Mouse (Mus musculus) intestine, postnatal 0 days (tissue): ENCODE measurements around the gene Isg20. TPM values are rescaled to one million over a fixed set of nuclear protein-coding genes. Genes with fewer than 3 reads are reported as not detected.

Experiments used
- ATAC-seq: fragments of 200-750 bp; cut with Nextera tagmentation; 2 replicates; pipeline ENCODE4 v1.8.0; 2017; ENCODE audit warnings: mild to moderate bottlenecking, moderate TSS enrichment, moderate library complexity
- H3K27ac ChIP-seq: fragments of 300-500 bp; sonication (generic); 2 replicates; pipeline ENCODE4 v1.5.1; 2014; ENCODE audit warnings: mild to moderate bottlenecking, low read depth, low read length, moderate library complexity
- H3K27me3 ChIP-seq: fragments of 300-500 bp; sonication (generic); replicated peaks from 2 replicates; pipeline ENCODE4 v1.6.1; 2014; ENCODE audit warnings: low read length, mixed read lengths; ENCODE audit not compliant: control insufficient read depth, insufficient read depth
- H3K36me3 ChIP-seq: fragments of 300-500 bp; sonication (generic); 2 replicates; pipeline ENCODE4 v1.6.1; 2014; ENCODE audit warnings: mild to moderate bottlenecking, moderate library complexity; ENCODE audit not compliant: control insufficient read depth, insufficient read depth
- H3K4me1 ChIP-seq: fragments of 300-500 bp; sonication (generic); replicated peaks from 2 replicates; pipeline ENCODE4 v1.6.1; 2014; ENCODE audit warnings: antibody characterized with exemption, low read length, mixed read lengths; ENCODE audit not compliant: control insufficient read depth, insufficient read depth
- H3K4me2 ChIP-seq: fragments of 300-500 bp; sonication (generic); replicated peaks from 2 replicates; pipeline ENCODE4 v1.6.1; 2014; ENCODE audit warnings: low read depth, mild to moderate bottlenecking, moderate library complexity
- H3K4me3 ChIP-seq: fragments of 300-500 bp; sonication (generic); 2 replicates; pipeline ENCODE4 v1.5.1; 2014; ENCODE audit warnings: low read depth, low read length
- H3K9ac ChIP-seq: fragments of 300-500 bp; sonication (generic); 2 replicates; pipeline ENCODE4 v1.6.1; 2014; ENCODE audit warnings: mild to moderate bottlenecking, low read depth, low read length
- H3K9me3 ChIP-seq: fragments of 300-500 bp; sonication (generic); 2 replicates; pipeline ENCODE4 v1.6.1; 2016; ENCODE audit warnings: mixed run types; ENCODE audit not compliant: control insufficient read depth
- CTCF ChIP-seq: sonication (generic); IDR thresholded peaks from 2 replicates; pipeline ENCODE4 v1.5.1; 2016; ENCODE audit warnings: low read depth, mild to moderate bottlenecking, control low read depth, antibody characterized with exemption, moderate library complexity
- WGBS: fragments of 180-500 bp; shearing (Covaris S2); extraction: QIAGEN DNeasy Blood & Tissue Kit; methylation state at CpG from one replicate; pipeline ENCODE4 v1.1.7; 2014; 5-methylcytosine and 5-hydroxymethylcytosine counted together
- polyA plus RNA-seq: library from polyadenylated mRNA; unstranded; fragments of >200 nt; fragmentation: Nextera tagmentation; extraction: Ambion mirVana; gene quantifications from 2 replicates; pipeline ENCODE4 v1.2.1, GENCODE M21; 2015

Isg20 gene
- 4.3 and 4.9 TPM in 2 replicates for polyA plus RNA-seq

- H3K4me2 ChIP-seq = peak within 1 kb of the TSS; percentile 72
- 0 out of 2 replicates have a peak, but pooled peaks cover 3% of the 10 kb centered on the region for H3K4me1 ChIP-seq
- peak within 1 kb of the TSS; percentile 47 for H3K4me3 ChIP-seq
- H3K27me3 ChIP-seq = no peaks in the 10 kb centered on the region
- H3K36me3 ChIP-seq = no peaks in the 10 kb centered on the region; the same call in 1 of the 2 replicates
- no peak; the same call in 1 of the 2 replicates for ATAC-seq
- peak within 1 kb of the TSS; percentile 38; the same call in 1 of the 2 replicates for H3K9ac ChIP-seq
- no peak for TF ChIP-seq CTCF
- 73% methylated on average over 5 of the region's 5 CpGs for WGBS
- H3K9me3 ChIP-seq = no peaks in the 10 kb centered on the region
- H3K27ac ChIP-seq = no peak within 1 kb of the TSS; the same call in 1 of the 2 replicates
These were observed at the start of gene Isg20 for GRCm38 (mm10) chr7:78912974-78913474. Isg20 (plus strand) TSS chr7:78913424.

DNA sequence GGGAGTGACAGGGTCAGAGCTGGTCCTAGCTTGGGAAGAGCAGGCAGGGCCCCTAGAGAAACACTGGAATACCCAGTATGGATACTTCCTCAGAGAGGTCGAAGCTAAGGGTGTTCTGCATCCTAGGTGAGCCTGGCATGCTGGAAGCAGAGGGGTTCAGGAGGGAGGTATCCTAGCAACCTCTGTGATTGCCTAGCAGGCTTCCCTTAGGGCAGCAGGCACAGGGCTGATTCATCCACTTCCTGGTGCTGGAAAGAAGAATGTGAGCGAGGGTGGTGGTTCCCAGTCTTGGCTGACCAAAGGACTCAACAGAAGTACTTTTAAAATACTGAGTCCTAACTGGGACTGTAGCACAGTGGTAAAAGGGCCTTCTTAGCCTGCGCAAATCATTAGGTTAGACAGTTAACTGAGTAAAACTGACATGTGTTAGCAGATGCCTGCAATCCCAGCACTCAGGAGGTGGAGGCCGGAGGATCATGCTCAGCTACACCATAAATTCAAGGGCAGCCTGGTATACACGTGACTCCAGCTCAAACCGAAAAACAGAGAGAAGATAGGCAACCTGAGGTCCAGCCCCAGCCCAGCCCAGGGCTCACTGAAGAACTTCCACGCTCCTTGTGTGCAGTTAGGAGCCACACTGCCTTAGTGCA, 49.3 kb upstream of the Isg20 start:
- H3K36me3 ChIP-seq = no peaks in the 10 kb centered on the region
- no peaks in the 10 kb centered on the region for H3K27me3 ChIP-seq
- 0 out of 2 replicates have a peak, but pooled peaks cover 5% of the 10 kb centered on the region for H3K4me1 ChIP-seq
- peak overlapping the region; percentile 65; the same call in 1 of the 2 replicates for H3K27ac ChIP-seq
- no peak overlapping the region for H3K9ac ChIP-seq
- no peak overlapping the region for H3K4me3 ChIP-seq
- 38% methylated on average over 7 of the region's 7 CpGs for WGBS
- no peak overlapping the region for H3K4me2 ChIP-seq
- peak; percentile 62 for ATAC-seq
- H3K9me3 ChIP-seq = no peaks in the 10 kb centered on the region
- TF ChIP-seq CTCF = no peak

- H3K9me3 ChIP-seq = no peaks in the 10 kb centered on the region
- H3K27ac ChIP-seq = peak overlapping the region; percentile 65; the same call in 1 of the 2 replicates
- no peaks in the 10 kb centered on the region for H3K36me3 ChIP-seq
- TF ChIP-seq CTCF = no peak
- WGBS = 27% methylated on average over 4 of the region's 4 CpGs
- H3K27me3 ChIP-seq = no peaks in the 10 kb centered on the region
- no peak overlapping the region for H3K4me3 ChIP-seq
- no peak overlapping the region for H3K9ac ChIP-seq
- 0 out of 2 replicates have a peak, but pooled peaks cover 5% of the 10 kb centered on the region for H3K4me1 ChIP-seq
- ATAC-seq = peak; percentile 79
- H3K4me2 ChIP-seq = no peak overlapping the region
These were observed 48.8 kb upstream of the Isg20 start for GRCm38 (mm10) chr7:78864446-78864802.

- no peaks in the 10 kb centered on the region for H3K27me3 ChIP-seq
- ATAC-seq = 0 out of 2 replicates have a peak, but pooled peaks have one; percentile 20
- WGBS = 32% methylated on average over 12 of the region's 12 CpGs
- no peaks in the 10 kb centered on the region for H3K36me3 ChIP-seq
- no peak overlapping the region for H3K4me3 ChIP-seq
- 0 out of 2 replicates have a peak, but pooled peaks cover 5% of the 10 kb centered on the region for H3K4me1 ChIP-seq
- TF ChIP-seq CTCF = no peak
- H3K9ac ChIP-seq = no peak overlapping the region
- no peaks in the 10 kb centered on the region for H3K9me3 ChIP-seq
- no peak overlapping the region for H3K27ac ChIP-seq
- H3K4me2 ChIP-seq = no peak overlapping the region
These were observed 47.8 kb upstream of the Isg20 start for GRCm38 (mm10) chr7:78865212-78865949.

DNA sequence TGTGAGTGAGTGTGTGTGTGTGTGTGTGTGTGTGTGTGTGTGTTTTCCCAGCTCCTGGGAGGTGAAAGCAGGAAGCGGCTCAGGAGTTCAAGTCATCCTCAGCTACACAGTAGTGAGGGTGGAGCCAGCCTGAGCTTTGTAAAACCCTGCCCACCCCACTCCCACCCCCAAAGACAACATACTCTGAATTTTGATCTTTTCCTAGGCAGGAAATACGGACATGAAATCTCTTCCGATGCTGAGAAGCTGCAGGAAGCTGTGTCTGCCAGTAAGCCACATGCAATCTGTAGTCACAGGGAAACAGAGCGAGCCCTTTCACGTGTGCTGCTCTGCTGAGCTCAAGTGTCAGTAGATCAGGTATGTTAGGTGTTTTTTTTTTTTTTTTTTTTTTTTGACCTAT, 44.5 kb upstream of the Isg20 start:
- 54% methylated on average over 5 of the region's 5 CpGs for WGBS
- 0 out of 2 replicates have a peak, but pooled peaks cover 5% of the 10 kb centered on the region for H3K4me1 ChIP-seq
- no peak for ATAC-seq
- TF ChIP-seq CTCF = no peak
- H3K4me3 ChIP-seq = no peak overlapping the region
- H3K27ac ChIP-seq = no peak overlapping the region
- no peaks in the 10 kb centered on the region for H3K9me3 ChIP-seq
- no peak overlapping the region for H3K9ac ChIP-seq
- H3K27me3 ChIP-seq = no peaks in the 10 kb centered on the region
- no peaks in the 10 kb centered on the region for H3K36me3 ChIP-seq
- no peak overlapping the region for H3K4me2 ChIP-seq

- no peaks in the 10 kb centered on the region for H3K36me3 ChIP-seq
- no peak overlapping the region for H3K4me2 ChIP-seq
- H3K27ac ChIP-seq = no peak overlapping the region
- peak; percentile 17; the same call in 1 of the 2 replicates for ATAC-seq
- H3K4me1 ChIP-seq = no peaks in the 10 kb centered on the region
- H3K4me3 ChIP-seq = no peak overlapping the region
- no peak for TF ChIP-seq CTCF
- H3K9me3 ChIP-seq = no peaks in the 10 kb centered on the region
- no peak overlapping the region for H3K9ac ChIP-seq
- no peaks in the 10 kb centered on the region for H3K27me3 ChIP-seq
- 75% methylated on average over 6 of the region's 6 CpGs for WGBS
These were observed 40.9 kb upstream of the Isg20 start for GRCm38 (mm10) chr7:78872366-78872765.
